Mouse (Mus musculus) megakaryocyte, embryonic 14.5 days (primary cell): ENCODE measurements around the gene Clptm1.

Experiments used
- FLI1 ChIP-seq: IDR thresholded peaks from 2 replicates; pipeline ENCODE4 v1.6.1; 2012; ENCODE audit warnings: low read length, inconsistent platforms, mixed read lengths
- GATA1 ChIP-seq: IDR thresholded peaks from 3 replicates; pipeline ENCODE4 v1.6.1; 2012; ENCODE audit warnings: mixed read lengths, low read length, inconsistent platforms, borderline replicate concordance

GRCm38 (mm10) chr7:19633855-19634254 lies 31.0 kb downstream of the Clptm1 start:
- TF ChIP-seq GATA1 (no peak), FLI1 (no peak)
